Mouse (Mus musculus): ENCODE measurements around the gene Rasgrf1. TPM values are rescaled to one million over a fixed set of nuclear protein-coding genes. Genes with fewer than 3 reads are reported as not detected.

Rasgrf1 gene
- total and polyA plus RNA-seq, 3 experiments: not detected

GRCm38 (mm10) chr9:89885701-89886218, 23.9 kb upstream of the Rasgrf1 start:
- DNase-seq (ENCODE audit: low read depth, low spot score): no peak
- no peaks in the 10 kb centered on the region for H3K4me1 ChIP-seq (ENCODE audit: control insufficient read depth in 1 of 2, insufficient read depth in 2 of 2, low read length in 2 of 2)

GRCm38 (mm10) chr9:89891534-89892293, 18.0 kb upstream of the Rasgrf1 start:
- no peaks in the 10 kb centered on the region for H3K36me3 ChIP-seq (ENCODE audit: control insufficient read depth in 1 of 2, insufficient read depth in 2 of 2, low read length in 2 of 2)
- no peak for DNase-seq (ENCODE audit: low read depth, low spot score)
- H3K79me2 ChIP-seq (ENCODE audit: control insufficient read depth, insufficient read depth, low read length, poor library complexity): no peaks in the 10 kb centered on the region
- TF ChIP-seq RCOR1 (IDR thresholded peaks at IDR 0.05; ENCODE audit: low read depth, low read length) (no peak), CHD1 (IDR thresholded peaks at IDR 0.05; ENCODE audit: low read depth, low read length) (no peak), TCF12 (IDR thresholded peaks at IDR 0.05; ENCODE audit: low read depth, low read length) (no peak), ELF1 (IDR thresholded peaks at IDR 0.05; ENCODE audit: low read depth, low read length) (no peak), POLR2A (IDR thresholded peaks at IDR 0.05; ENCODE audit: control insufficient read depth in 1 of 2, insufficient read depth in 1 of 2, low read depth in 1 of 2, low read length in 2 of 2, poor library complexity in 1 of 2) (no peak), ZKSCAN1 (IDR thresholded peaks at IDR 0.05; ENCODE audit: low read depth, low read length) (no peak)
- H3K4me3 ChIP-seq (ENCODE audit: control insufficient read depth in 1 of 2, insufficient read depth in 1 of 2, low read depth in 2 of 2, low read length in 2 of 2): no peak overlapping the region
- H3K27me3 ChIP-seq (ENCODE audit: control insufficient read depth in 1 of 2, insufficient read depth in 2 of 2, low read length in 2 of 2): no peaks in the 10 kb centered on the region
- no peak overlapping the region for H3K9ac ChIP-seq (ENCODE audit: control insufficient read depth, low read depth, low read length, poor library complexity, severe bottlenecking)
- no peaks in the 10 kb centered on the region for H3K4me1 ChIP-seq (ENCODE audit: control insufficient read depth in 1 of 2, insufficient read depth in 2 of 2, low read length in 2 of 2)
- no peak overlapping the region for H3K27ac ChIP-seq (ENCODE audit: control insufficient read depth, low read depth, low read length)
- no peaks in the 10 kb centered on the region for H3K9me3 ChIP-seq (replicated peaks; ENCODE audit: insufficient read depth, low read length)

More at GRCm38 (mm10) chr9:89885701-89886218, 23.9 kb upstream of the Rasgrf1 start:
- TF ChIP-seq ZC3H11A (IDR thresholded peaks at IDR 0.05; ENCODE audit: low read depth, low read length): no peak
- Histone ChIP-seq H3K27me3 (ENCODE audit: control insufficient read depth in 1 of 2, insufficient read depth in 2 of 2, low read length in 2 of 2) (no peaks in the 10 kb centered on the region), H3K9me3 (replicated peaks; ENCODE audit: insufficient read depth, low read length) (no peaks in the 10 kb centered on the region), H3K27ac (ENCODE audit: control insufficient read depth, low read depth, low read length) (no peak overlapping the region), H3K9ac (ENCODE audit: control insufficient read depth, low read depth, low read length, poor library complexity, severe bottlenecking) (no peak overlapping the region), H3K36me3 (ENCODE audit: control insufficient read depth in 1 of 2, insufficient read depth in 2 of 2, low read length in 2 of 2) (no peaks in the 10 kb centered on the region), H3K4me3 (ENCODE audit: control insufficient read depth in 1 of 2, insufficient read depth in 1 of 2, low read depth in 2 of 2, low read length in 2 of 2) (no peak overlapping the region), H3K79me2 (ENCODE audit: control insufficient read depth, insufficient read depth, low read length, poor library complexity) (no peaks in the 10 kb centered on the region)

GRCm38 (mm10) chr9:89892540-89893188, 17.0 kb upstream of the Rasgrf1 start:
- DNase-seq (ENCODE audit: low read depth, low spot score): no peak
- no peak overlapping the region for H3K9ac ChIP-seq (ENCODE audit: control insufficient read depth, low read depth, low read length, poor library complexity, severe bottlenecking)
- no peak overlapping the region for H3K27ac ChIP-seq (ENCODE audit: control insufficient read depth, low read depth, low read length)
- TF ChIP-seq TBP (IDR thresholded peaks at IDR 0.05; ENCODE audit: low read depth, low read length) (no peak), POLR2AphosphoS2 (IDR thresholded peaks at IDR 0.05; ENCODE audit: low read length) (no peak), GATA1 (IDR thresholded peaks at IDR 0.05; ENCODE audit: low read depth, low read length) (no peak), UBTF (IDR thresholded peaks at IDR 0.05; ENCODE audit: borderline replicate concordance, insufficient read depth, low read depth, low read length) (no peak), RAD21 (IDR thresholded peaks at IDR 0.05; ENCODE audit: low read depth, low read length) (no peak), RCOR1 (IDR thresholded peaks at IDR 0.05; ENCODE audit: low read depth, low read length) (no peak), ZC3H11A (IDR thresholded peaks at IDR 0.05; ENCODE audit: low read depth, low read length) (no peak), MAZ (IDR thresholded peaks at IDR 0.05; ENCODE audit: low read depth, low read length) (no peak), USF2 (IDR thresholded peaks at IDR 0.05; ENCODE audit: borderline replicate concordance in 1 of 2, insufficient read depth in 1 of 2, low read depth in 1 of 2, low read length in 2 of 2) (no peak), MYC (IDR thresholded peaks at IDR 0.05; ENCODE audit: low read depth, low read length) (no peak), ZMIZ1 (IDR thresholded peaks at IDR 0.05; ENCODE audit: low read depth, low read length) (no peak), ELF1 (IDR thresholded peaks at IDR 0.05; ENCODE audit: low read depth, low read length) (no peak), CHD1 (IDR thresholded peaks at IDR 0.05; ENCODE audit: low read depth, low read length) (no peak), POLR2A (IDR thresholded peaks at IDR 0.05; ENCODE audit: control insufficient read depth in 1 of 2, insufficient read depth in 1 of 2, low read depth in 1 of 2, low read length in 2 of 2, poor library complexity in 1 of 2) (no peak), JUND (IDR thresholded peaks at IDR 0.05; ENCODE audit: low read depth, low read length) (no peak)
- no peaks in the 10 kb centered on the region for H3K36me3 ChIP-seq (ENCODE audit: control insufficient read depth in 1 of 2, insufficient read depth in 2 of 2, low read length in 2 of 2)
- no peaks in the 10 kb centered on the region for H3K27me3 ChIP-seq (ENCODE audit: control insufficient read depth in 1 of 2, insufficient read depth in 2 of 2, low read length in 2 of 2)
- no peak overlapping the region for H3K4me3 ChIP-seq (ENCODE audit: control insufficient read depth in 1 of 2, insufficient read depth in 1 of 2, low read depth in 2 of 2, low read length in 2 of 2)
- no peaks in the 10 kb centered on the region for H3K79me2 ChIP-seq (ENCODE audit: control insufficient read depth, insufficient read depth, low read length, poor library complexity)
- no peaks in the 10 kb centered on the region for H3K9me3 ChIP-seq (replicated peaks; ENCODE audit: insufficient read depth, low read length)
- no peaks in the 10 kb centered on the region for H3K4me1 ChIP-seq (ENCODE audit: control insufficient read depth in 1 of 2, insufficient read depth in 2 of 2, low read length in 2 of 2)
